Mouse (Mus musculus) left cerebral cortex, adult 18-20 months (tissue): Measurements from ENCODE around the gene Dazap1. TPM values are rescaled to one million over a fixed set of nuclear protein-coding genes. Genes with fewer than 3 reads are reported as not detected.

Experiments
- DNase-seq, 2 experiments: peaks; one replicate each; pipeline ENCODE4 v3.0.0; 2021 to 2022; ENCODE audit warnings: low spot score in 2 of 2, mixed read lengths in 1 of 2
- total RNA-seq, 2 experiments: library from RNA; stranded (reverse); gene quantifications; 2 replicates each; pipeline ENCODE4 v1.2.3; 2021

Dazap1 gene
- total RNA-seq, 2 experiments from 2014 or later = 75.6 to 81.7 TPM

DNA sequence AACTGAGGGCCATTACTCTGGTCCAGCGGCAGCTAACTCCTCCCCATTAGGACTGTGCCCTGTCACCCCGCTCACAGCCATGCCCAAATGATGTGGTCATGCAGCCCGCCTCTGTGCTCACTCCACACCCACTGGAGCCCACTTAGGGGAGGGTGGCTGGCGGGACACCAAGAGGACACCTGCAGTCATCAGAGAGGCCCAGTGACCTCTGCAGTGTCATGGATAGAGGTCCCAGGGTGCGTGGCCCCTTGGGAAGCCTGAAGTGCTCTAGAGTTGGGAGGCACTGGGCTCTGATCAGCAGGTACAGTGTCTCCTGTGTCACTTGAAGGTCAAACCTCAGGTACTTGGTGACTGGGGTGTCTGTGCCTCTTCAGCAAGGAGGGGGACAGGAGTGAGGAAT, 35.5 kb downstream of the Dazap1 start:
- no peak for DNase-seq

DNA sequence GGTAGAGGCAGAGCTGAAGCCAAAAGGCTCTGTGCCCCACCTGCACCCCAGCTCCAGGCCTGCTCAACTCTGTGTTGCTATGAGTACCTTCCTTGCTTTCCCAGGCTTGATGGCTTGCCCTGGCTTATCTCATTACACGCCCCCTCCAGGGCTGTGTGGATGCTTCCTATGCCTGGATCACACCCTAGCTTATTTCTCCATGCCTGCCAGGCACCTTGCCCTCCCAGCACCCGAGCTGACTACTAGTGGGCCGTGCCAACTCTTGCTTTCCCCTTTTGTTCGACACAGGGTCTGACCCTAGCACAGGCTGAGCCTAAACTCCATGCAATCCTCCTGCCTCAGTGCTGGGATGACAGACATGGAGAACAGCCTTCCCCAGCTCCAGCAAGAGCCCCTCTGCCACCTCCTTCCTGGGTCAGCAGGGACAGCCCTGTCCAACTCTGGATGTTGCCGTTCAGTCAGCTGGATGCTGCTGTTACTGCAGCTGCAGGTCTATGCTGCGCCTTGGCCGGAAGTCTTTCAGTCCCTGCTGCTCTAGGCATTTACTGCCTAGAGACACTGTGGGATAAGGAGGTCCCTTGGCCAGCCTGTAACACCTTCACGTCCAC, 36.3 kb downstream of the Dazap1 start:
- no peak for DNase-seq

GRCm38 (mm10) chr10:80298571-80299281, 37.4 kb downstream of the Dazap1 start:
- DNase-seq = peak; percentile 92 to 93

- no peak for DNase-seq
Measured at GRCm38 (mm10) chr10:80299301-80299700, 38.0 kb downstream of the Dazap1 start.

DNA sequence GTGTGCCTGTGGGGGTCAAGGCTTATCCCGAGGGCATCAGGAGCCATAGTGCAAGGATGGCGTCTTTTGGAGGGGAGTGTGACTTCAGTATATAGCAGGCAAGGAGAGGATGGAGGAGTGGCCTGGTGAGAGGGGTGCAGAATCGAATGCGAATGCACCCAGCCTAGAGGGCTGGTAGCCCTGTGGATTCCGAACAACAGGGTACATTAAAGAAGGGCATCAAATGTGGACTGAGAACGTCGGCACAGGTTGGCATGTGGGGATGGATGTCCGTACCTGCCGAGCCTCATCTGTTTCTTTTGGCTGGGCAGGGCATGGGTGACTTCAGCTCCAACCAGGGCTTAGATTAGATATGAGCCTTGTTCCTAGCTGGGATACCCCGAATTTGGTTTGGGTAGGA, 38.5 kb downstream of the Dazap1 start:
- DNase-seq = no peak

- no peak for DNase-seq
Measured at GRCm38 (mm10) chr10:80300672-80301181, 39.4 kb downstream of the Dazap1 start.

GRCm38 (mm10) chr10:80301256-80302081, 40.2 kb downstream of the Dazap1 start:
- no peak for DNase-seq

DNA sequence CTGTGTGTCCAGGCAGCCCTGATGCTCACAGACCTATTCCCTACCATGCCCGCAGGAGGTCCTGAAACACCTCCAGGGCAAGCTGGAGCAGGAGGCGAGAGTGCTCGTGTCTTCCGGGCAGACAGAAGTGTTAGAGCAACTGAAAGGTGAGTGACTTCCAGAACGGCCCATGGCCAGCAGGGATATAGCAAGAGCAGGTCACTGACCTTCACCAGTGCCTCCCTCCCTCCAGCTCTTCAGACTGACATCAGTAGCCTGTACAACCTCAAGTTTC, 40.7 kb downstream of the Dazap1 start:
- DNase-seq = no peak

GRCm38 (mm10) chr10:80302471-80302881, 41.2 kb downstream of the Dazap1 start:
- no peak for DNase-seq

- DNase-seq = no peak
Measured at GRCm38 (mm10) chr10:80304458-80304857, 43.2 kb downstream of the Dazap1 start.

DNA sequence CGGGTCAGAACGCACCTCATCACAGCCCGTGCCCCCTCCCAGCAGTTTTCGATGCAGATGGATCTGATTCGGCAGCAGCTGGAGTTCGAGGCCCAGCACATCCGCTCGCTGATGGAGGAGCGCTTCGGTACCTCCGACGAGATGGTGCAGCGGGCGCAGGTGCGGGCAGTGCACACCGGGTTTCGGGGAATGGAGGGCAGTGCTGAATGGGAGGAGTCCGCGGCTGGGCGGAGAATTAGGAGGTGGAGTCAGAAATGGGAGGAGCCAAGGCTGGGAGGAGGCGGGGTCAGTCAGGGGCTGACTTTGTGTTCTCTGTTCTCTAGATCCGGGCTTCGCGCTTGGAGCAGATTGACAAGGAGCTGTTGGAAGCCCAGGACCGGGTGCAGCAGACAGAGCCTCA, 43.6 kb downstream of the Dazap1 start:
- no peak for DNase-seq

DNA sequence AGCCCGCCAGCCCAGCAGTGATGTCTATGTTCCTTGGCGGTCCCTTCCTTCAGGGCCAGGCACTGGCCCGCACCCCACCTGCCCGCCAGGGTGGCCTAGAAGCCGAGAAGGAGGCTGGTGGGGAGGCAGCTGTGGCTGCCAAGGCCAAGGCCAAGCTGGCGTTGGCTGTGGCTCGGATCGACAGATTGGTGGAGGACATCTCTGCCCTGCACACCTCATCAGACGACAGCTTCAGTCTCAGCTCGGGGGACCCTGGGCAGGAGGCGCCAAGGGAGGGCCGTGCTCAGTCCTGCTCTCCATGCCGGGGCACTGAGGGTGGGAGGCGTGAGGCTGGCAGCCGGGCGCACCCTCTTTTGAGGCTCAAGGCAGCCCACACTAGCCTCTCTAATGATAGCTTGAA, 50.3 kb downstream of the Dazap1 start:
- no peak for DNase-seq

- DNase-seq = no peak
Measured at GRCm38 (mm10) chr10:80312586-80313504, 51.6 kb downstream of the Dazap1 start.

- DNase-seq = peak in 1 of 2 experiments; percentile 12
Measured at GRCm38 (mm10) chr10:80313627-80314201, 52.4 kb downstream of the Dazap1 start.

- no peak for DNase-seq
Measured at GRCm38 (mm10) chr10:80314494-80315001, 53.3 kb downstream of the Dazap1 start.

DNA sequence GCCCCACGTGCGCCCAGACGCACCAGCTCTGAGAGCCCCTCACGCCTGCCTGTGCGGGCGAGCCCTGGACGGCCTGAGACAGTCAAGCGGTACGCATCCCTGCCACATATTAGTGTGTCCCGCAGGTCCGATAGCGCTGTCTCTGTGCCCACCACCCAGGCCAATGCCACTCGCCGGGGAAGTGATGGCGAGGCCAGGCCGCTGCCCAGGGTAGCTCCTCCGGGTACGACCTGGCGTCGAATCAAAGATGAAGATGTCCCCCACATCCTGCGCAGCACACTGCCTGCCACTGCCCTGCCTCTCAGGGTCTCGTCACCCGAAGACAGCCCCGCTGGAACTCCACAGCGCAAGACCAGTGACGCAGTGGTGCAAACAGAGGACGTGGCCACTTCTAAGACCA, 54.0 kb downstream of the Dazap1 start:
- no peak for DNase-seq

DNA sequence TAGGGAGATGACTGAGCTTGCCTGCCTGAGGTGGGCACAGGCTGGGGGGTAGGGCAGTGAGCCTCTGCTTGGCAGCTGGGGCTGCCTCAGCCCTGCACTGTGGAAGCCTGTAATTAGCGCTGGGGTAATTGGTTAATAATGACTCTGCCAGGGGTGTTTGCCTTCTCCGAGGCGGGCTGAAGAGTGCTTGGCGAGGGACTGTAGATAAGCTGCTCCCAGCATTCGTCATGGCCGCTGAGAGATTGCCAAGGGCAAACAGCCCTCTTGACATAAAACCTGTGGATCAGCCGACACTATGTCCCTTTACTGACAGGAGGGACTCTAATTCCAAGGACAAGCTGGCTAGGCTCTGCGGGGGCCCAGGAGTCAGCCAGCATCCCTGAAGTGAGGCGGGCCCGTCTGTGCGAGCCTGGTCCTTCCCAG, 55.1 kb downstream of the Dazap1 start:
- peak in 1 of 2 experiments; percentile 20 for DNase-seq

GRCm38 (mm10) chr10:80317011-80317410, 55.7 kb downstream of the Dazap1 start:
- DNase-seq = no peak

GRCm38 (mm10) chr10:80320340-80320760, 59.1 kb downstream of the Dazap1 start, which contains the start of gene 2310011J03Rik:
Gene 2310011J03Rik (minus strand): TSS chr10:80320537.
- peak; percentile 92 to 95 for DNase-seq

GRCm38 (mm10) chr10:80321014-80321669, 59.9 kb downstream of the Dazap1 start:
- DNase-seq = no peak
